Mouse (Mus musculus): ENCODE results near the gene Krt12.

- TF ChIP-seq CTCF (IDR thresholded peaks at IDR 0.05; ENCODE audit: low read depth, low read length) (no peak), POLR2A (IDR thresholded peaks at IDR 0.05; ENCODE audit: insufficient read depth, low read length) (no peak), EP300 (IDR thresholded peaks at IDR 0.05; ENCODE audit: insufficient read depth, low read depth, low read length) (no peak)
These were observed 23.2 kb downstream of the Krt12 start for GRCm38 (mm10) chr11:99398832-99399231.
